Mouse (Mus musculus): ENCODE measurements at regions not wholly inside any gene's neighbourhood (a gene's known extent, or its start where the extent isn't known, plus 50 kb on each side); places are given as distances from the start of the nearest gene placed in this dataset.

GRCm38 (mm10) chr17:83962126-83962525 is 114.4 kb upstream of the Haao start:
- no peak for DNase-seq (ENCODE audit: low read depth)

GRCm38 (mm10) chr17:83960821-83961220 is 113.1 kb upstream of the Haao start:
- DNase-seq (ENCODE audit: low read depth): no peak

- DNase-seq (ENCODE audit: low read depth): no peak
These were observed 112.4 kb upstream of the Haao start for GRCm38 (mm10) chr17:83960158-83960557.

GRCm38 (mm10) chr17:83959159-83959848 is 111.5 kb upstream of the Haao start:
- DNase-seq (ENCODE audit: low read depth): no peak

- no peak for DNase-seq (ENCODE audit: low read depth)
These were observed 110.9 kb upstream of the Haao start for GRCm38 (mm10) chr17:83958706-83959105.

- DNase-seq (ENCODE audit: low read depth): no peak
These were observed 110.1 kb upstream of the Haao start for GRCm38 (mm10) chr17:83957661-83958540.

- no peak for DNase-seq (ENCODE audit: low read depth)
These were observed 109.2 kb upstream of the Haao start for GRCm38 (mm10) chr17:83956821-83957565.

GRCm38 (mm10) chr17:83955978-83956377 is 108.2 kb upstream of the Haao start:
- no peak for DNase-seq (ENCODE audit: low read depth)

- no peak for DNase-seq (ENCODE audit: low read depth)
These were observed 107.4 kb upstream of the Haao start for GRCm38 (mm10) chr17:83955058-83955697.

- DNase-seq (ENCODE audit: low read depth): peak; percentile 83
These were observed 106.7 kb upstream of the Haao start for GRCm38 (mm10) chr17:83954291-83955057.

- no peak for DNase-seq (ENCODE audit: low read depth)
These were observed 105.9 kb upstream of the Haao start for GRCm38 (mm10) chr17:83953656-83954055.

- DNase-seq (ENCODE audit: low read depth): no peak
These were observed 99.0 kb upstream of the Haao start for GRCm38 (mm10) chr17:83946718-83947117.

GRCm38 (mm10) chr17:83939344-83939743 is 91.6 kb upstream of the Haao start:
- no peak for DNase-seq (ENCODE audit: low read depth)

GRCm38 (mm10) chr17:83938671-83939244 is 91.0 kb upstream of the Haao start:
- peak; percentile 64 for DNase-seq (ENCODE audit: low read depth)

- DNase-seq (ENCODE audit: low read depth): no peak
These were observed 89.8 kb upstream of the Haao start for GRCm38 (mm10) chr17:83937576-83937975.

GRCm38 (mm10) chr17:83936677-83937076 is 88.9 kb upstream of the Haao start:
- no peak for DNase-seq (ENCODE audit: low read depth)

- no peak for DNase-seq (ENCODE audit: low read depth)
These were observed 88.2 kb upstream of the Haao start for GRCm38 (mm10) chr17:83935969-83936368.

- DNase-seq (ENCODE audit: low read depth): no peak
These were observed 87.5 kb upstream of the Haao start for GRCm38 (mm10) chr17:83935232-83935631.

GRCm38 (mm10) chr17:83933743-83934142 is 86.0 kb upstream of the Haao start:
- peak; percentile 61 for DNase-seq (ENCODE audit: low read depth)

GRCm38 (mm10) chr17:83930401-83930800 is 82.6 kb upstream of the Haao start:
- no peak for DNase-seq (ENCODE audit: low read depth)

Measured in fibroblast of lung, adult 2 months (primary cell).